Mouse (Mus musculus): ENCODE results near the gene Gnb4. TPM values are rescaled to one million over a fixed set of nuclear protein-coding genes. Genes with fewer than 3 reads are reported as not detected.
A peak's percentile ranks its signal among the peaks of the same experiment; 100 is the strongest.

Gene Gnb4
- 53.5 and 55.5 TPM in 2 replicates for polyA plus RNA-seq (2015; fragmentation: Nextera tagmentation; extraction: Ambion mirVana)

DNA sequence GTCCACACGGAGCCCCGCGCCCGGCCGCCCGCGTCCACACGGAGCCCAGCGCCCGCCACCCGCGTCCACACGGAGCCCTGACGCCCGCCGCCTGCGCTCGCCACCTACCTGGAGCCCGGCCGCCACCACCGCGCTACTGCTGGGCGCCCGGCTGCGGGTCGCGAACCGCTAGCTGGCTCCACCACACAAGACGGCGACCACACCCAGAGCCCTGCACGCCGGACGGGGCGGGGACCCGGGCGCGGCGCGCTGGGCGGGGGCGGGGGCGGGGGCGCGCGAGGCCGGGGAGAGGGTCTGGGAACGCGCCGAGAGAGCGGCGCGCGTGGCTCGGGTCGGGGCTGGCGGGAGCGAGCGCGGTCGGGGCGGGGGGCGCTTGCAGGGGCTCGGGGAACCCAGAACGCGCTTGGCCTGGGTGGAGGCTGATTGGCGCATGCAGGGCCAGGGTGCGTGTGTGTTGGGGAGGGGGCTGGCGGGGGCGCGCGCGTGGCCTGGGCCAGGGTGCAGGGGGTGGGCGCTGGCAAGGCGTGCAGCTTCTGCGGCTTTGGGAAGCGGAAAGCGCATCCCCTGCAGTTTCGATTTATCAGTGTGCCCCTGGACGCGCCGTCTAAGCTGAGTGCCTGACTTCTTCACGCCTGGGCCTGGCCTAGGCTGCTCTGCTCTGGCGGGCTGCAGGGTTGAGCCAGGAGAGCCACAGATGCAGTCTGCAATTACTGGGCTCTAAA is at the start of gene Gnb4:
Gene Gnb4, minus strand, starts transcription at position 255 of the 722 bp plus-strand sequence.
- Histone ChIP-seq H3K9ac (replicated peaks) (peak within 1 kb of the TSS; percentile 71), H3K9me3 (no peaks in the 10 kb centered on the region), H3K27me3 (0 out of 2 replicates have a peak, but pooled peaks cover 4% of the 10 kb centered on the region), H3K4me1 (replicated peaks) (peaks cover 4% of the 10 kb centered on the region; the same call in 1 of the 2 replicates), H3K4me3 (replicated peaks) (peak within 1 kb of the TSS; percentile 63), H3K27ac (peak within 1 kb of the TSS; percentile 58), H3K4me2 (replicated peaks) (peak within 1 kb of the TSS; percentile 59), H3K36me3 (no peaks in the 10 kb centered on the region)
- peak; percentile 94 for ATAC-seq
- under 1% methylated on average over 68 of the region's 83 CpGs for WGBS

DNA sequence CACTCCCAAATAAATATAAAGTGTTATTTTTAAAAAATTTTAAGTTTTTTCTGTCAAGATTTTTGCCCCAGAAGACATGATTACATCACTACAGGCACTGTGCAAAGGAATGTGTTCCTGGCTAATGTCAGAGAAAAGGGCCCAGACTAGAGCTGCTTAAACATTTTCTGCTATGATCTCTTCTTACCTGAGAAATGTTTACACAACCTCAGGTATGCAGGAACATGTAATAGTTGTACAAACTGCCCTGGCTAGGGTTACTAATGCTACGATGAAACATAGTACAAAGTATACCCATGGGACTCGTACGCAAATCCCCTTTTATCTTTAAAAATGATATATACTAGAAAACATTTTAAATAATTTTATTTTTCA is 45.2 kb upstream of the Gnb4 start:
- WGBS = 97% methylated on average over 3 of the region's 3 CpGs
- Histone ChIP-seq H3K27me3 (no peaks in the 10 kb centered on the region), H3K4me2 (replicated peaks) (no peak overlapping the region), H3K9me3 (no peaks in the 10 kb centered on the region), H3K4me3 (replicated peaks) (no peak overlapping the region), H3K27ac (no peak overlapping the region), H3K36me3 (no peaks in the 10 kb centered on the region), H3K4me1 (replicated peaks) (no peaks in the 10 kb centered on the region), H3K9ac (replicated peaks) (no peak overlapping the region)
- ATAC-seq = no peak

- Histone ChIP-seq H3K9me3 (no peaks in the 10 kb centered on the region), H3K4me3 (replicated peaks) (no peak overlapping the region), H3K4me1 (replicated peaks) (no peaks in the 10 kb centered on the region), H3K36me3 (no peaks in the 10 kb centered on the region), H3K4me2 (replicated peaks) (no peak overlapping the region), H3K27me3 (no peaks in the 10 kb centered on the region), H3K27ac (no peak overlapping the region), H3K9ac (replicated peaks) (no peak overlapping the region)
- WGBS = 74% methylated on average over 8 of the region's 8 CpGs
- ATAC-seq = no peak
Measured at GRCm38 (mm10) chr3:32660831-32661555, 44.6 kb upstream of the Gnb4 start.

GRCm38 (mm10) chr3:32660276-32660675 is 43.9 kb upstream of the Gnb4 start:
- no peaks in the 10 kb centered on the region for H3K27me3 ChIP-seq
- no peaks in the 10 kb centered on the region for H3K9me3 ChIP-seq
- no peak overlapping the region for H3K4me3 ChIP-seq (replicated peaks)
- H3K27ac ChIP-seq = no peak overlapping the region
- 56% methylated on average over 8 of the region's 8 CpGs for WGBS
- no peaks in the 10 kb centered on the region for H3K4me1 ChIP-seq (replicated peaks)
- no peak overlapping the region for H3K9ac ChIP-seq (replicated peaks)
- H3K36me3 ChIP-seq = no peaks in the 10 kb centered on the region
- no peak overlapping the region for H3K4me2 ChIP-seq (replicated peaks)
- ATAC-seq = no peak

DNA sequence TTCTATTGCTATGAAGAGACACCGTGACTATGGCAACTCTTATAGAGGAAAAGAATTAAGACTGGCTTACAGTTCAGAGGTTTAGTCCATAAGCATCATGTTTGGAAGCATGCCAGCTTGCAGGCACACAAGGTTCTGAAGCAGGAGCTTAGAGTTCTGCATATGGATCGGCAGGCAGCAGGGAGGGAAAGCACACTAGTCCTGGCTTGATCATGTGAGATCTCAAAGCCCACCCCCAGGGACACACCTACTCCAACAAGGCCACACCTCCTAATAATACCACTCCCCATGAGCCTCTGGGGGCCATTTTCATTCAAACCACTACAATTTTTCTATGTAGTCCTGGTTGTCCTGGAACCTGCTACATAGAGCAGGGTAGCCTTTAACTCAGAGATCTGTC is 43.1 kb upstream of the Gnb4 start:
- WGBS = 88% methylated on average over 2 of the region's 2 CpGs
- Histone ChIP-seq H3K4me2 (replicated peaks) (no peak overlapping the region), H3K4me1 (replicated peaks) (no peaks in the 10 kb centered on the region), H3K36me3 (no peaks in the 10 kb centered on the region), H3K27ac (no peak overlapping the region), H3K9ac (replicated peaks) (no peak overlapping the region), H3K27me3 (no peaks in the 10 kb centered on the region), H3K9me3 (no peaks in the 10 kb centered on the region), H3K4me3 (replicated peaks) (no peak overlapping the region)
- ATAC-seq = no peak

- Histone ChIP-seq H3K36me3 (no peaks in the 10 kb centered on the region), H3K4me2 (replicated peaks) (no peak overlapping the region), H3K4me3 (replicated peaks) (no peak overlapping the region), H3K27ac (no peak overlapping the region), H3K4me1 (replicated peaks) (no peaks in the 10 kb centered on the region), H3K27me3 (no peaks in the 10 kb centered on the region), H3K9me3 (no peaks in the 10 kb centered on the region), H3K9ac (replicated peaks) (no peak overlapping the region)
- no peak for ATAC-seq
- WGBS = 90% methylated on average over 16 of the region's 16 CpGs
Measured at GRCm38 (mm10) chr3:32658821-32659220, 42.4 kb upstream of the Gnb4 start.

DNA sequence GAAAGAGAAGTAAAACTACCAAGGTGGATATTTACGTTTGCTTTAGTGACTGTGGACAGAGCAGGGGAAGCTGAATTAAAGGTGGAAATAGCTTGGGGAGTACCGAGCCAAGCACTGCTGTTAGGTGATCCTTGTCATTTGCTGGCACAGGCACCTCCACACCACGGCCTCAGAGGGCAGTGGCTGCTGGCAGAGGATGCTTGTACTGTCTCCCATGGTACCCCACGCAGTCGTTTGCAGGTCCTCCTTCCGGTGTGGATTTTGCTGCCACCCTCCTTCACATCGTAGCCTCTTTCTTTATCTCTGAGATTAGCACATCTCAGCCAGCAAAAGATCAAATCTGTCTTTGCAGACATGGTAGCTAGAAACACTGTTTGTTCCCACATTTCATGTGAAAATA is 42.0 kb upstream of the Gnb4 start:
- 81% methylated on average over 7 of the region's 7 CpGs for WGBS
- no peaks in the 10 kb centered on the region for H3K4me1 ChIP-seq (replicated peaks)
- no peak for ATAC-seq

GRCm38 (mm10) chr3:32656398-32656994 is 40.1 kb upstream of the Gnb4 start:
- no peak overlapping the region for H3K9ac ChIP-seq (replicated peaks)
- H3K27ac ChIP-seq = no peak overlapping the region
- no peaks in the 10 kb centered on the region for H3K4me1 ChIP-seq (replicated peaks)
- H3K36me3 ChIP-seq = no peaks in the 10 kb centered on the region
- no peak overlapping the region for H3K4me2 ChIP-seq (replicated peaks)
- no peak overlapping the region for H3K4me3 ChIP-seq (replicated peaks)
- H3K27me3 ChIP-seq = no peaks in the 10 kb centered on the region
- ATAC-seq = no peak
- WGBS = 80% methylated on average over 10 of the region's 10 CpGs
- 0 out of 2 replicates have a peak, but pooled peaks cover 3% of the 10 kb centered on the region for H3K9me3 ChIP-seq

More for the DNA sequence above, 42.0 kb upstream of the Gnb4 start:
- Histone ChIP-seq H3K4me2 (replicated peaks) (no peak overlapping the region), H3K36me3 (no peaks in the 10 kb centered on the region), H3K4me3 (replicated peaks) (no peak overlapping the region), H3K9me3 (no peaks in the 10 kb centered on the region), H3K9ac (replicated peaks) (no peak overlapping the region), H3K27me3 (no peaks in the 10 kb centered on the region), H3K27ac (no peak overlapping the region)

- Histone ChIP-seq H3K4me3 (replicated peaks) (no peak overlapping the region), H3K4me2 (replicated peaks) (no peak overlapping the region), H3K36me3 (no peaks in the 10 kb centered on the region), H3K9ac (replicated peaks) (no peak overlapping the region), H3K27me3 (no peaks in the 10 kb centered on the region), H3K9me3 (0 out of 2 replicates have a peak, but pooled peaks cover 3% of the 10 kb centered on the region), H3K27ac (no peak overlapping the region), H3K4me1 (replicated peaks) (no peaks in the 10 kb centered on the region)
- 88% methylated on average over 4 of the region's 4 CpGs for WGBS
- ATAC-seq = no peak
Measured at GRCm38 (mm10) chr3:32655994-32656393, 39.6 kb upstream of the Gnb4 start.

- no peaks in the 10 kb centered on the region for H3K27me3 ChIP-seq
- H3K27ac ChIP-seq = no peak overlapping the region
- 84% methylated on average over 4 of the region's 4 CpGs for WGBS
- no peak overlapping the region for H3K4me3 ChIP-seq (replicated peaks)
- ATAC-seq = no peak
- H3K4me2 ChIP-seq (replicated peaks) = no peak overlapping the region
- no peaks in the 10 kb centered on the region for H3K36me3 ChIP-seq
- H3K9me3 ChIP-seq = 0 out of 2 replicates have a peak, but pooled peaks cover 3% of the 10 kb centered on the region
- H3K4me1 ChIP-seq (replicated peaks) = no peaks in the 10 kb centered on the region
- no peak overlapping the region for H3K9ac ChIP-seq (replicated peaks)
Measured at GRCm38 (mm10) chr3:32652739-32653138, 36.4 kb upstream of the Gnb4 start.

DNA sequence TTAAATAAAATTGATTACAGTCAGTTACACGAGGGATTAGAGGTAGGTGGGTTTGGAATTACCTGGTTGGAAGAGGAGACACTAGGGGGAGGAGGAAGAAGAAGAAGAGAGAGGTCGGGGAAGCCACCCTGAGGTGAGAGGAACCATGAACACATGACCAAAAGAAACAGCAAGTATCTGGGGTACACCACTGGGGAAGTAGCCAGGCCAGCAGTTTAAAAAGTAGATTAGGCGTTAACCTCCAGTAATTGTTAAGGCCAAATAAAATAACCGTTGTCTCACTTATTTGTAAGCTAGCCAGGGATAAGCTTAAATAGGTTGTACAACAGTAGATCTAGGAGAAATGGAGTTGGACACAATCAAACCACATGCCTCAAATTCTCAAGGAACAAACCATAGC is 32.9 kb upstream of the Gnb4 start:
- 72% methylated on average over 4 of the region's 4 CpGs for WGBS
- 0 out of 2 replicates have a peak, but pooled peaks cover 3% of the 10 kb centered on the region for H3K9me3 ChIP-seq
- H3K9ac ChIP-seq (replicated peaks) = no peak overlapping the region
- H3K27me3 ChIP-seq = no peaks in the 10 kb centered on the region
- no peak overlapping the region for H3K4me2 ChIP-seq (replicated peaks)
- no peaks in the 10 kb centered on the region for H3K4me1 ChIP-seq (replicated peaks)
- ATAC-seq = no peak
- H3K27ac ChIP-seq = no peak overlapping the region
- no peak overlapping the region for H3K4me3 ChIP-seq (replicated peaks)
- H3K36me3 ChIP-seq = no peaks in the 10 kb centered on the region

DNA sequence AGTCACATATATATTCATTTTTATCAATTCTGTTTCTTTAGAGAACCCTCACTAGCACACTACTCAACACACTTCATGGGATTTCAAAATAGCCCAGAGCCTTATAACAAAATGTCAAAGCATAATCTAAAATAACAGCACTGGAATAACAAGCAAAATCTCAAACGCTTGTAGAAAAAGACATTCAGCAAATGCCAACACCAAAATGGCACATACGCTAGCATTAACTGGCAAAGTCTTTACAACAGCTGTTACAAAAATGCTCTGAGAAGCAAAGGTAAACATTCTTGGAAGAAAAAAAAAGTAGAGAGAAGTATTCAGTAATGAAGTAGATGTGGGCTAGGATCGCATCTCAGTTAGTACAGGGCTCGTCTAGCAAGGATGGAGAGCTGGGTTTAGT is 30.5 kb upstream of the Gnb4 start:
- Histone ChIP-seq H3K4me1 (replicated peaks) (no peaks in the 10 kb centered on the region), H3K36me3 (no peaks in the 10 kb centered on the region), H3K4me2 (replicated peaks) (no peak overlapping the region), H3K27ac (no peak overlapping the region), H3K9ac (replicated peaks) (no peak overlapping the region), H3K4me3 (replicated peaks) (no peak overlapping the region), H3K9me3 (no peaks in the 10 kb centered on the region), H3K27me3 (no peaks in the 10 kb centered on the region)
- ATAC-seq = no peak
- WGBS = 87% methylated on average over 4 of the region's 4 CpGs

Measured in midbrain, embryonic 13.5 days (tissue).